ENCODE assay signal across 8 mouse cellular contexts in the genomic region with DNA sequence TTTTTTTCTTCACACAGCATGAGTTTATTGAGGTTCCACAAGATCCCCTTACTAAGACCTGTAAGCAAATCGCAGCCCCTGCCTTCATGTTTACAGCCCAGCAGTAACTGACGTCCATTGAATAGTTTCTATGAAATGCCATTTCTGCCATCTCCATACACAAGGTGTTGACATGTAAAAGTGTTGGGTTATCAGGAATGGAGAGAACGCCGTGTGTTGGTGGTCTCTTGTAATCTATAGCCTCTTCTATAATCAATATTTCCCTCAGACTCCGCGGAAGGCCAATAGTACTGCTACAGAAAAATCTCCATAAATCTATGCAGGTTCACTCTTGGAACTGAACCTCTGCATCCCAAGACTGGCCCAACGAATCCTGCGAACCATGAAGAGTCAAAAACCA. TPM values are rescaled to one million over a fixed set of nuclear protein-coding genes. Genes with fewer than 3 reads are reported as not detected.
DNase-seq lines count a peak whose midpoint lies in the region; ATAC-seq and TF ChIP-seq lines count a peak whose summit lies in the region.

No protein-coding gene starts in this region.

- no peak for TF ChIP-seq CTCF in E14TG2a.4 (conservative IDR thresholded peaks at IDR 0.05; ENCODE audit: low read length)

- no peaks in the 10 kb centered on the region for H3K36me3 ChIP-seq in heart, embryonic 11.5 days (ENCODE audit: control insufficient read depth, insufficient read depth, low read length)
- peaks cover 7% of the 10 kb centered on the region; the same call in 1 of the 2 replicates for H3K36me3 ChIP-seq in E14TG2a.4 (ENCODE audit: insufficient read depth, low read length)
- no peaks in the 10 kb centered on the region for H3K36me3 ChIP-seq in forebrain, embryonic 15.5 days
- no peaks in the 10 kb centered on the region for H3K36me3 ChIP-seq in liver, embryonic 15.5 days (replicated peaks)

- H3K27ac ChIP-seq in heart, embryonic 11.5 days (ENCODE audit: low read depth, low read length), result no peak overlapping the region
- peak overlapping the region; percentile 60 for H3K27ac ChIP-seq in forebrain, embryonic 15.5 days (replicated peaks)
- H3K27ac ChIP-seq in liver, embryonic 15.5 days (replicated peaks), result no peak overlapping the region

- peak overlapping the region; percentile 52 for H3K4me3 ChIP-seq in heart, embryonic 11.5 days (ENCODE audit: low read depth, low read length)
- peak overlapping the region; percentile 72 for H3K4me3 ChIP-seq in E14TG2a.4 (replicated peaks; ENCODE audit: low read length)
- H3K4me3 ChIP-seq in forebrain, embryonic 15.5 days, result peak overlapping the region; percentile 51
- H3K4me3 ChIP-seq in liver, embryonic 15.5 days (replicated peaks), result peak overlapping the region; percentile 50

- WGBS in heart, embryonic 11.5 days (ENCODE audit: insufficient replicate concordance), result 29% methylated on average over 8 of the region's 8 CpGs
- 44% methylated on average over 8 of the region's 8 CpGs for WGBS in forebrain, embryonic 15.5 days
- 32% methylated on average over 8 of the region's 8 CpGs for WGBS in liver, embryonic 15.5 days (ENCODE audit: insufficient replicate concordance)

- H3K4me1 ChIP-seq in heart, embryonic 11.5 days (ENCODE audit: control insufficient read depth, insufficient read depth, low read length), result peaks cover 14% of the 10 kb centered on the region
- H3K4me1 ChIP-seq in E14TG2a.4 (replicated peaks; ENCODE audit: low read depth, low read length), result peaks cover 20% of the 10 kb centered on the region
- peaks cover 31% of the 10 kb centered on the region for H3K4me1 ChIP-seq in forebrain, embryonic 15.5 days
- H3K4me1 ChIP-seq in liver, embryonic 15.5 days (replicated peaks), result peaks cover 5% of the 10 kb centered on the region; the same call in 1 of the 2 replicates

- H3K27me3 ChIP-seq in heart, embryonic 11.5 days (ENCODE audit: control insufficient read depth, insufficient read depth, low read length), result no peaks in the 10 kb centered on the region
- H3K27me3 ChIP-seq in E14TG2a.4 (ENCODE audit: insufficient read depth, low read length), result peaks cover 12% of the 10 kb centered on the region
- H3K27me3 ChIP-seq in forebrain, embryonic 15.5 days, result no peaks in the 10 kb centered on the region
- peaks cover 61% of the 10 kb centered on the region for H3K27me3 ChIP-seq in liver, embryonic 15.5 days

- peak overlapping the region; percentile 63 for H3K4me2 ChIP-seq in heart, embryonic 11.5 days
- peak overlapping the region; percentile 84 for H3K4me2 ChIP-seq in forebrain, embryonic 15.5 days (replicated peaks)
- peak overlapping the region; percentile 60 for H3K4me2 ChIP-seq in liver, embryonic 15.5 days

- peak overlapping the region; percentile 66 for H3K9ac ChIP-seq in heart, embryonic 11.5 days (ENCODE audit: low read depth, low read length)
- H3K9ac ChIP-seq in forebrain, embryonic 15.5 days (replicated peaks), result peak overlapping the region; percentile 57
- H3K9ac ChIP-seq in liver, embryonic 15.5 days, result no peak overlapping the region; the same call in 1 of the 2 replicates

- no peak for DNase-seq in heart, adult 9 months (ENCODE audit: low spot score in 2 of 2)
- DNase-seq in adipocyte (ENCODE audit: low spot score), result no peak
- no peak for DNase-seq in right cerebral cortex, postnatal 25 days
- no peak for DNase-seq in thymus, postnatal 0 days (ENCODE audit: low spot score)

- ATAC-seq in heart, embryonic 11.5 days (replicated peaks; ENCODE audit: insufficient number of reproducible peaks, low FRiP score, low TSS enrichment), result no peak
- ATAC-seq in forebrain, embryonic 15.5 days (replicated peaks), result no peak
- no peak for ATAC-seq in liver, embryonic 15.5 days (ENCODE audit: insufficient read depth)

- H3K9me3 ChIP-seq in heart, embryonic 11.5 days (replicated peaks; ENCODE audit: control insufficient read depth, low read length), result no peaks in the 10 kb centered on the region
- H3K9me3 ChIP-seq in E14TG2a.4 (ENCODE audit: low read length), result peaks cover 66% of the 10 kb centered on the region
- no peaks in the 10 kb centered on the region for H3K9me3 ChIP-seq in forebrain, embryonic 15.5 days
- H3K9me3 ChIP-seq in liver, embryonic 15.5 days (replicated peaks), result no peaks in the 10 kb centered on the region

RNA-seq across cellular contexts. Expression of a gene that starts 1.1 kb away (rescaled TPM):
- 25.9 and 28.0 TPM in 2 replicates for polyA plus RNA-seq in heart, embryonic 11.5 days (2014; fragmentation: Nextera tagmentation; extraction: Ambion mirVana)
- polyA plus RNA-seq in forebrain, embryonic 15.5 days (2015; fragmentation: Nextera tagmentation; extraction: Ambion mirVana), result 85.6 and 85.8 TPM in 2 replicates
- 4.8 and 6.0 TPM in 2 replicates for polyA plus RNA-seq in liver, embryonic 15.5 days (2015; fragmentation: Nextera tagmentation; extraction: Ambion mirVana)
- polyA plus RNA-seq in thymus, postnatal 0 days (2015; fragmentation: Nextera tagmentation; extraction: Ambion mirVana), result 7.3 and 10.6 TPM in 2 replicates

RNA-seq across cellular contexts. Expression of a gene that starts 56.2 kb away (rescaled TPM):
- polyA plus RNA-seq in heart, embryonic 11.5 days (2014; fragmentation: Nextera tagmentation; extraction: Ambion mirVana), result 128 and 136 TPM in 2 replicates
- polyA plus RNA-seq in forebrain, embryonic 15.5 days (2015; fragmentation: Nextera tagmentation; extraction: Ambion mirVana), result 1,253 and 1,277 TPM in 2 replicates
- polyA plus RNA-seq in liver, embryonic 15.5 days (2015; fragmentation: Nextera tagmentation; extraction: Ambion mirVana), result 1.5 and 2.3 TPM in 2 replicates
- 3.8 and 4.3 TPM in 2 replicates for polyA plus RNA-seq in thymus, postnatal 0 days (2015; fragmentation: Nextera tagmentation; extraction: Ambion mirVana)

Comparison
In these comparisons a context has a peak if more than half of its experiments do, and no peak if none do; other contexts are left out.
1. RNA of a gene that starts 56.2 kb away (polyA plus RNA-seq): 1,253 to 1,277 TPM in forebrain, embryonic 15.5 days and 128 to 136 TPM in heart, embryonic 11.5 days; 3.8 to 4.3 TPM in thymus, postnatal 0 days and 1.5 to 2.3 TPM in liver, embryonic 15.5 days; every median in the first group is over 10 times any median in the second.
2. Peak in every context shown above with its lines, with median percentiles within 50 percentile points of each other: H3K4me2 ChIP-seq and H3K4me3 ChIP-seq.